Mouse (Mus musculus) megakaryocyte, embryonic 14.5 days (primary cell): ENCODE measurements around the gene Fgfr2.

Experiments
- FLI1 ChIP-seq: IDR thresholded peaks from 2 replicates; pipeline ENCODE4 v1.6.1; 2012; ENCODE audit warnings: low read length, inconsistent platforms, mixed read lengths
- GATA1 ChIP-seq: IDR thresholded peaks from 3 replicates; pipeline ENCODE4 v1.6.1; 2012; ENCODE audit warnings: mixed read lengths, low read length, inconsistent platforms, borderline replicate concordance

GRCm38 (mm10) chr7:132213460-132213859, 909.7 kb downstream of the Fgfr2 start:
- TF ChIP-seq GATA1, result no peak
- TF ChIP-seq FLI1, result no peak
